Comparison of ENCODE assay signal across 22 mouse cellular contexts in the genomic region with DNA sequence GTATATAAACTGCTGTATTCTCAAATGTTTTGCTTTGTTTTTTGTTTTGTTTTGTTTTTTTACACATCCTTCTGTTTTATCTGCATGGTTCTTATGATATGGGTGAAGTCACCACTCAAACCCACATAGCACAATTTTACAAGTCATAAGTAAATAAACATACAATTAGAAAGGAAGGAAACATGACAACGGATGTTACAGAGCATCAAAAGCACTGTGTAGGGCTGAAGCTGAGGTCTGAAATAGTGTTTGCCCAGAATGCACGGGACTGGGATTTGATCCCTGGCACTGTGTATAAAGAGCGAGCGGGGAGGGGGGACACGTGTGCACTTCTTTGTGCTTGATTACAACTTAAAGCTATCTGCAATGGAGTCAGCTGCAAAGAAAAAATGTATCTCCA. TPM values are rescaled to one million over a fixed set of nuclear protein-coding genes. Genes with fewer than 3 reads are reported as not detected.
"Had no signal": no experiment of that assay in that cellular context is flagged by ENCODE, and none has a peak within 500 bp of the region (broad histone marks: within the 10 kb centered on the region; RNA-seq: fewer than 3 reads in every experiment).

No protein-coding gene starts in this region.

- H3K27ac ChIP-seq: kidney, embryonic 15.5 days; limb, embryonic 15.5 days; liver, embryonic 12.5 days; midbrain, embryonic 13.5 days; neural tube, embryonic 15.5 days had no signal

- ATAC-seq: intestine, embryonic 16.5 days; liver, embryonic 12.5 days; midbrain, embryonic 13.5 days had no signal

- DNase-seq: kidney, adult 2 months; kidney, postnatal 14 days; lung, embryonic 14.5 days; right cerebral cortex, postnatal 25 days; thymus, adult 18-20 months; thymus, postnatal 25 days had no signal

- H3K4me3 ChIP-seq: kidney, embryonic 15.5 days; limb, embryonic 15.5 days; liver, embryonic 12.5 days; midbrain, embryonic 13.5 days; neural tube, embryonic 15.5 days had no signal

RNA-seq across cellular contexts. Expression of gene Gm43064, which starts 28.6 kb away (rescaled TPM):
- total RNA-seq: megakaryocyte-erythroid progenitor cell, adult 5-6 weeks had no signal
- polyA plus RNA-seq: large intestine, adult 2 months; midbrain, embryonic 13.5 days; neural tube, embryonic 15.5 days; small intestine, adult 2 months had no signal

RNA-seq across cellular contexts. Expression of gene Gm10964, which starts 41.6 kb away (rescaled TPM):
- total RNA-seq: layer of hippocampus, postnatal 36 days; left cerebral cortex, postnatal 25 days; megakaryocyte-erythroid progenitor cell, adult 5-6 weeks; midbrain, postnatal 0 days had no signal
- polyA plus RNA-seq: intestine, embryonic 16.5 days; kidney, adult 2 months; kidney, embryonic 15.5 days; large intestine, adult 2 months; limb, embryonic 11.5 days; limb, embryonic 15.5 days; liver, embryonic 12.5 days; liver, embryonic 16.5 days; lung, embryonic 14.5 days; midbrain, embryonic 13.5 days; midbrain, postnatal 0 days; neural tube, embryonic 11.5 days; neural tube, embryonic 15.5 days; small intestine, adult 2 months; stomach, embryonic 14.5 days had no signal
